Mouse (Mus musculus): Measurements from ENCODE around the gene Hexim1. TPM values are rescaled to one million over a fixed set of nuclear protein-coding genes. Genes with fewer than 3 reads are reported as not detected.
A peak's percentile ranks its signal among the peaks of the same experiment; 100 is the strongest.

Gene Hexim1
- 10 to 100 TPM; 71.1 to 83.3 TPM for total RNA-seq (2021)
- long read RNA-seq, experiment 1, transcript Hexim1-201 (1 exons, 3,495 nt): major isoform, 9 of 9 reads
- long read RNA-seq, experiment 1, partial matches to known transcripts: 0 of 9 reads
- long read RNA-seq, experiment 1, other reads (novel, unspliced or antisense): 0 of 9 reads
- long read RNA-seq, experiment 2, transcript Hexim1-201 (1 exons, 3,495 nt): major isoform, 80 of 80 reads
- long read RNA-seq, experiment 2, partial matches to known transcripts: 0 of 80 reads
- long read RNA-seq, experiment 2, other reads (novel, unspliced or antisense): 0 of 80 reads

GRCm38 (mm10) chr11:103116008-103116818 is at the start of gene Hexim1:
Gene Hexim1 (plus strand): TSS chr11:103116231.
- DNase-seq (ENCODE audit: low spot score in 2 of 2): peak; percentile 100

GRCm38 (mm10) chr11:103067051-103067361 is 49.0 kb upstream of the Hexim1 start:
- no peak for DNase-seq (ENCODE audit: low spot score in 2 of 2)

- DNase-seq (ENCODE audit: low spot score in 2 of 2): no peak
Measured at GRCm38 (mm10) chr11:103067457-103068001, 48.5 kb upstream of the Hexim1 start.

DNA sequence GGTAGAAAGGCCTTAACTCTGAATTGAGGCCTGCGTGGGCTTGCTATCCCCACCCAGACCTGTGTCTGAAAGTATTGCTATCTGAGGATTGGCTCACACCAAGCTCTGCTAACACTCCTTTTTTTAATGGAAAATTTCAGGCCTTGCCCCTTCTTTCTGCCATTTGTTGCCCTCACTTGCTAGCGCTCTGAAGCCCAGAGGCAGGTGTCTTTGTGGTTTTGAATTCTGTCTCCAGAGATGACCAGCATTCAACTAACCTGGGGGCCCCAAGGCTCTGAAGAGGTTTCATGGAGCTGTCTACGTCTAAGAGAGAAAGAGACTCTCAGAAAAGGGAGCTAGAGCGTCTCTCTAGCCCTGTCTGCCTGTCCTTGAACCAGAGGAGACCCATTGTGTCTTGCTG is 47.8 kb upstream of the Hexim1 start:
- DNase-seq (ENCODE audit: low spot score in 2 of 2): no peak

- no peak for DNase-seq (ENCODE audit: low spot score in 2 of 2)
Measured at GRCm38 (mm10) chr11:103068884-103069283, 47.1 kb upstream of the Hexim1 start.

GRCm38 (mm10) chr11:103069731-103070130 is 46.3 kb upstream of the Hexim1 start:
- peak in 1 of 2 experiments; percentile 16 for DNase-seq (ENCODE audit: low spot score in 2 of 2)

DNA sequence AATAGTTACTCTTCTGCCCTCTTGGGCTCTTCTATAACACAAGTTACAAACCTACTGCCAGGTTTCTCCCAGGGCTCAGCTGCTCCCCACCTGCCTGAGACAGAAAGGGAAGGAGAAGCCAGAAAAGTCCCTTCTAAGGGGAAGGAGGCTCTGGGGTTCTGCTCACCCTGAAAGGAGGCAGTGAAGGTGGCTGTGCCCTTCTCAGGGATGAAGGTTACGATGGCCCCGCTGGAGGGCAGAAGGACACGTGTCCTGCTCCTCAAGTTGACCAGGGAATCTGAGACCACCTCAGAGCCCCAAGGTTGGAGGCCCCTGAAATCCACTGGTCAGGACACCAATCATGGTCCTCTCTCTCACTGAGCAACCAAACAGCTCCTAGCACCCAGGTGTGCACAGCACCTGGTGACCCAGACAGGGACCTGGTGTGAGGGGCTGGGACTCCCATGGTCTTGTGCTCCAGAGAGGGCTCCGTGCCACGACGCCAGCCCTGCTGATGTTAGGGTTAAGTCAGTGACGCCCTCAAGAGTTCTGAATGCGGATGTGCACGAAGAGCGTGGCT is 45.6 kb upstream of the Hexim1 start:
- peak in 1 of 2 experiments; percentile 16 for DNase-seq (ENCODE audit: low spot score in 2 of 2)

DNA sequence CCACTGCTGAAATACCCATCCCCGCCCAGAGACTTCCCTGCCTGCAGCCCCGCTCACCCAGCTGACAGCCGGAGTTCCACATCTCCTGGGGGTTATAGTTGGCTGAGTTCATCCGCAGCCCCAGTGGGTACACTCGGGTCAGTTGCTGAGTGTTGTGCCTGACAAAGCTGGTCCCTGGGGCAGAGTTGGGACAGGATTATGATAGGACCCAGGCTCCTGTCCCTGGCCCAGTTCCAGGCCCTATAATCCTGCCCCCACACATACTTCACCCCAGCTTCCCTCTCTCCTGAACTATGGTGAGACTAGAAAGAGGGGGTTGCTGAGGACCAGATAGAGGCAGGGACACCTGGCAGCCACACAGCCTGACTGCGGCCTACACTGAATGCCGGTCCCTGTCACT is 42.4 kb upstream of the Hexim1 start:
- no peak for DNase-seq (ENCODE audit: low spot score in 2 of 2)

DNA sequence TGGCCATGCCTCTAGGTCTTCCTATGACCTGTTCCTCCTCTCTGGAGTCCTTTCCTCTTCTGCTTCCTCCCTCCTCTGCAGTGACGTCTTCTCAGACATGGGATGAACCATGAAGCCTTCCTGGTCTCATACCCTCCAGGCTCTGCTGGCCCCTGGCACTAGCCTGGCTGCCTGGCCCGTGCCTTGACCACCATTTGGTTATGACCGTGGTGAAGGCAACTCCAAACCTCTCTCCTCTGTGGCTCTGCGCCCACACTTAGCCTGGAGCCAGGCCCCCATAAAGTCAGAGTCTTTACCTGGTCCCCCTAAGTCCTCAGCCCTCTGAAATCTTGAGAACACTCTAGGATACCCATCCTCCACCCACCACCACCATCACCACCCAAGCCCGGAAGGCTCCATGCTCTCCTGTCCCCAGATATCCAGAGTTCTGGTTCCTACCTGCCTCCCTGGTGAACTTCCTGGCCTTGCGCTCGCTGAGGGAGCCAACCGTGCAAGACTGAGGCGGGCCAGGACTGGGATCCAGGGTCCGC is 41.8 kb upstream of the Hexim1 start:
- DNase-seq (ENCODE audit: low spot score in 2 of 2): no peak

- no peak for DNase-seq (ENCODE audit: low spot score in 2 of 2)
Measured at GRCm38 (mm10) chr11:103074796-103075323, 41.2 kb upstream of the Hexim1 start.

GRCm38 (mm10) chr11:103076010-103076409 is 40.0 kb upstream of the Hexim1 start:
- DNase-seq (ENCODE audit: low spot score in 2 of 2): no peak

GRCm38 (mm10) chr11:103076581-103076980 is 39.5 kb upstream of the Hexim1 start:
- DNase-seq (ENCODE audit: low spot score in 2 of 2): no peak

DNA sequence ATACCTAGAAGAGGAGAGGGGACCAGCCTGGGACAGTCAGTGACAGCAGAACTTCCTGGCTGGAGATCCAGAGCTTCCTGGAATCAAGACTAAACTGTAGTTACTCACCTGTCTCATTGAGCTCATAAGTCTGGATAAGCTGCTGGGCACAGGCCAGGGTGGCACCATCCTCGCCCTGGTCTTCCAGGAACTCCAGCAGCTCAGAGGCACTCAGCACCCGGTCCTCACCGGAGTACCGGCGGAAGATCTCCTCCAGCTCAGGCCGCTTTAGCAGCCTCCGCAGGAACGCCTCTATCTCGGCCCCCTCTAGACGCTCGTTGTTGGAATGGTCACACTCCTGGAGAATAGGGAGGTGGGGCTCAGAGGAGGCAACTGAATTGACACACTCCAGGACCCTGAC is 37.9 kb upstream of the Hexim1 start:
- no peak for DNase-seq (ENCODE audit: low spot score in 2 of 2)

DNA sequence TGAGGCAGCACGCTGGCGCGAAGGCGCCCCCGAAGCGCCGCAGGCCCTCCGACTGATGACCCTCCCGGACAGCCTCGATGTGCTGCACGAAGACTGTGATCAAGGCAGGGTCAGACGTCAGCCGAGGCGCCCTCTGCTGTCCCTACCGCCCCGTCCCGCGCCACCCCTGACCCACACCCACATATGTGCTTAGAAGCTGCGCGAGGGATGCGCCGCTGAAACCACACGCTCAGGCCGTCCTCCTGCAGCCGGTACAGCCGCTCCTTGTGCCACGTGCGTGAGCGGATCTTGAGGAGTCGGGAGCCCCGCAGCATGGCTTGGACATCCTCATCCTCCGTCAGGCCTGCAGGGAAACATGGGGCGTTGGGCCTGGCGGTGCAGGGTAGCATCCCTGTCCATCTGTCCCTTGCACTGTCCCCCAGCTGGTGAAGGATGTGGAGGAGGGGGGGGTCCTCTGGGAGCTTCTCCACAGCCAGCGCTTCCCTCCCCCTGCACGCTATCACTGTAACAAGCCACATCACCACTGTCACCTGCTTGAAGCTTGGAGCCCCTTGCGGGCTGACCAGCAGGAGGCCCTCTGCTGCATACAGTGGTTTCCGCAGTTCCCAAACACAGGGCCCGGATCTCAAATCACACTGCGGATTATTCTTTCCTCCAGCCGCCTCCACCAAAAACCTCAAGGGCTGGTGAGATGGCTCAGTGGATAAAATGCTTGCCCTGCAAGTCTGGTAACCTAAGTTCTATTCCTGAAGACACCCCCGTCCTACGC is 35.5 kb upstream of the Hexim1 start:
- DNase-seq (ENCODE audit: low spot score in 2 of 2): no peak

- DNase-seq (ENCODE audit: low spot score in 2 of 2): no peak
Measured at GRCm38 (mm10) chr11:103081631-103082030, 34.4 kb upstream of the Hexim1 start.

DNA sequence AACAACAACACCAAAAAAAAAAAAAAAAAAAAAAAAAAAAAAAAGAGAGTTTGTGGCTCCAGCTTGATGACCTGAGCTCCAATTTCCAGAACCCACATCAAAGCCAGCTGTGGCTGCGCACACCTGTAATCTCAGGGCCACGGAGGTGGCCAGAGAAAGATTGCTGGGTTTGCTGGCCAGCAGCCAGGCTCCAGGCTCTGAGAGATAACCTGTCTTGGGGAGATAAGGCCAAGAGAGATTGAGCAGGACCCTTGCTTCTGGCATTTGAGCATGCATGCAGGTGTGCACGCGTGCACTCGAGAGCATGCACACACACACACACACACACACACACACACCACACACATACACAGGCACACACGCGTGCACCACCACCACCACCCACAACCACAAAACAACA is 22.7 kb upstream of the Hexim1 start:
- DNase-seq (ENCODE audit: low spot score in 2 of 2): no peak

DNA sequence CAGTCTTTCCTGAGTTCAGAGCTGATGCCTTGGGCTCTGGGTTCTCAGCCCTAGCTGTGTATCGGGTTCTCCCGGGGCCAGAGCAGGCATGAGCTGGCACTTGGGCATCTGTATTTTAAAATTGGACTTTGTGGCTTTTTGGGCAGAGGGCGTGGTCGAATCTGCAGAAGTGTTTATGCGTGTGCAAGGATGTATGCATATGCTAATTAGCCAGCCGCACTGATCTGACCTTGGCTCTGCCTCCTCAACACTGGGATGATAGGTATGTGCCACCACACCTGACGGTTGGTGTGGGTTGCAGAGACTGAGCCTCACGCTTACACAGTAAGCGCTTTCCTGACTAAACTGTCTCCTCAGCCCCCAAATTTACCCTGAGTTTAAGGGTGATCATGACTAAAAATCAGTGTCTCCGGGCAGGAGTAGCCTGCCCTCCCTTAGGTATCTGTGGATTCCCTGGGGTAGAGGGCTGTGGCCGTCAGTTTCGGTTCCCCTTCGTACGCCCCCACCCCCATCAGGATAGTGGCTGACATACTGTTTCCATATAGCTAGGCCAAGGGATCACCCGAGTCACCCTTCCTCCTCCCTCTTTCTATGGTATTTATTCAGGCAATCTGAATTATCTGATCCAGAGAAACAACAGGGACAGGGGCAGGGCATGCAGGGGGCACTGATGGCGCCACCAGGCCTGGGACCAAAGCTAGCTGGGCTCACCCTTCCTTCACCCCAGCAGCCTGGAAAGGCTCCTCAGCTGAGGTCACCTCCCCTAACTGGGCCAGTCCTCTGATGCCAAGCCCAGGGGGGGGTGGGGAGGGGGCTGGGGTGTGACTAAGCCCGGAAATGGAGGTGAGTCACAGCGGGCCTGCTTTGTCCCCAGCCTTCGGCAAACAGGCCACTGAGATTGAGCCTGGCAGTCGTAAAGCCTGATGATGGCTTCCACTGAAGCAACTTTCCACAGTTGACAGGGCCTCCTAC is 21.9 kb upstream of the Hexim1 start:
- DNase-seq (ENCODE audit: low spot score in 2 of 2): peak in 1 of 2 experiments; percentile 55

GRCm38 (mm10) chr11:103095107-103095670 is 20.8 kb upstream of the Hexim1 start:
- no peak for DNase-seq (ENCODE audit: low spot score in 2 of 2)

- DNase-seq (ENCODE audit: low spot score in 2 of 2): no peak
Measured at GRCm38 (mm10) chr11:103095801-103096200, 20.2 kb upstream of the Hexim1 start.

Measured in adrenal gland, adult 18-20 months (tissue).